Mouse (Mus musculus) brain, adult 2 months (tissue): ENCODE measurements around the gene Tmprss11c.
A peak's percentile ranks its signal among the peaks of the same experiment; 100 is the strongest.
"Not testable (repeated sequence)": the region's sequence is repeated elsewhere in the genome, so short reads cannot be mapped to it uniquely, and the experiment has no call there.

Experiments used
- DNase-seq: peaks from one replicate; pipeline ENCODE4 v3.0.0; 2011; ENCODE audit warnings: low read depth, low spot score

Tmprss11c gene

GRCm38 (mm10) chr5:86289208-86289607 is at the start of gene Tmprss11c:
Tmprss11c (minus strand) TSS chr5:86289308.
- DNase-seq, result no peak

- DNase-seq, result not testable (repeated sequence)
These were observed 29.2 kb upstream of the Tmprss11c start for GRCm38 (mm10) chr5:86318018-86318956.

GRCm38 (mm10) chr5:86306116-86306515 is 17.0 kb upstream of the Tmprss11c start:
- DNase-seq, result peak; percentile 74

- DNase-seq, result peak; percentile 27
These were observed 14.8 kb upstream of the Tmprss11c start for GRCm38 (mm10) chr5:86303877-86304276.

- peak; percentile 9 for DNase-seq
These were observed 42.5 kb downstream of the Tmprss11c start for GRCm38 (mm10) chr5:86246559-86246958.

- DNase-seq, result no peak
These were observed 44.2 kb downstream of the Tmprss11c start for GRCm38 (mm10) chr5:86244880-86245279.

- DNase-seq, result no peak
These were observed 44.8 kb downstream of the Tmprss11c start for GRCm38 (mm10) chr5:86244275-86244674.

GRCm38 (mm10) chr5:86227156-86227853 is 61.8 kb downstream of the Tmprss11c start:
- no peak for DNase-seq

- DNase-seq, result no peak
These were observed 91.3 kb downstream of the Tmprss11c start, which contains the start of gene Gnrhr for GRCm38 (mm10) chr5:86197801-86198200. Gnrhr (minus strand) TSS chr5:86197901.

- DNase-seq, result peak; percentile 67
These were observed 97.8 kb downstream of the Tmprss11c start for GRCm38 (mm10) chr5:86191356-86191755.

GRCm38 (mm10) chr5:86190770-86191169 is 98.3 kb downstream of the Tmprss11c start:
- DNase-seq, result peak; percentile 73

- DNase-seq, result peak; percentile 7
These were observed 98.8 kb downstream of the Tmprss11c start for GRCm38 (mm10) chr5:86190290-86190689.

- no peak for DNase-seq
These were observed 101.7 kb downstream of the Tmprss11c start for GRCm38 (mm10) chr5:86187441-86187840.
